Mouse (Mus musculus) T-cell, adult 2 months (primary cell): ENCODE data around the gene Klhdc8b.

Experiments
- DNase-seq: peaks from one replicate; pipeline ENCODE4 v3.0.0; 2022; ENCODE audit warnings: low spot score

Klhdc8b gene

DNA sequence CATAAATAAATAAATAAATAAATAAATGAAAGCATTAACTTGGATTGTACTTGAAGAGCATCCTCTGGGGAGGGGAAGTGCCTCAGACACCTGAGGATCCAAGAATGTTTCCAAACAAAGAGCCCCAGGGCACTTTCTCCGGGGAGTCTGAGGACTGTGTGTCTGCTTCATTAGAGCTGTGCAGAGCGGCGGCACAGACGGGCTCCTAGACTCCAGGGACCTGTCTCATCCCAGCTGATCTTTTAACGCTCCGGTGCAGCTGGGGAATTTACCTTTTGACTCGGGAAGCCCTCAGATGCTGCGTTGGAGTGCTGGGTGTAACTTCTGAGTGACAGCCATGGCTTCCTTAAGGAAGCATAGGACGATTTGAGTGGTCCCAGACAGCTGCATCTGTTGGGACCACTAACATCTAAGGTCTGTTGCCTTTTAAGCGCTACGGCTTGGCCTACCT, at the start of gene Klhdc8b:
Klhdc8b (minus strand) TSS at position 401 of the 451 bp plus-strand sequence.
- no peak for DNase-seq

DNA sequence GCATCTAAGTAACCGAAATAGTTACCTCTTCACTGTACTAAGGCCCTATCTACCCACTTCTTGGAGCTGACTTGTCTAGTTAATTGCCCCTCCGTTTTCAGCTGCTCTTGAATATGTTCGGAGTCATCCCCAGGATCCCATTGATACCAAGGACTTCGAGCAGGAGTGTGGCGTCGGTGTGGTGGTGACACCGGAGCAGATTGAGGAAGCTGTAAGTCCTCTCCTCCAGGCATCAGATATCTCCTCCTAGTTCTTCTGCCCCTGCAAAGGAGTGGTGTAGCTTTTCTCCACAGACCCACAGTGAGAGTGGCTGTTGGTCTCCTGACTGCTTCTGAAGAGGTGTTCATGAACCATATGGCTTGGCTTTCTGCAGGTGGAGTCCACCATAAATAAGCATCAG, 47.4 kb upstream of the Klhdc8b start:
- DNase-seq = no peak

DNA sequence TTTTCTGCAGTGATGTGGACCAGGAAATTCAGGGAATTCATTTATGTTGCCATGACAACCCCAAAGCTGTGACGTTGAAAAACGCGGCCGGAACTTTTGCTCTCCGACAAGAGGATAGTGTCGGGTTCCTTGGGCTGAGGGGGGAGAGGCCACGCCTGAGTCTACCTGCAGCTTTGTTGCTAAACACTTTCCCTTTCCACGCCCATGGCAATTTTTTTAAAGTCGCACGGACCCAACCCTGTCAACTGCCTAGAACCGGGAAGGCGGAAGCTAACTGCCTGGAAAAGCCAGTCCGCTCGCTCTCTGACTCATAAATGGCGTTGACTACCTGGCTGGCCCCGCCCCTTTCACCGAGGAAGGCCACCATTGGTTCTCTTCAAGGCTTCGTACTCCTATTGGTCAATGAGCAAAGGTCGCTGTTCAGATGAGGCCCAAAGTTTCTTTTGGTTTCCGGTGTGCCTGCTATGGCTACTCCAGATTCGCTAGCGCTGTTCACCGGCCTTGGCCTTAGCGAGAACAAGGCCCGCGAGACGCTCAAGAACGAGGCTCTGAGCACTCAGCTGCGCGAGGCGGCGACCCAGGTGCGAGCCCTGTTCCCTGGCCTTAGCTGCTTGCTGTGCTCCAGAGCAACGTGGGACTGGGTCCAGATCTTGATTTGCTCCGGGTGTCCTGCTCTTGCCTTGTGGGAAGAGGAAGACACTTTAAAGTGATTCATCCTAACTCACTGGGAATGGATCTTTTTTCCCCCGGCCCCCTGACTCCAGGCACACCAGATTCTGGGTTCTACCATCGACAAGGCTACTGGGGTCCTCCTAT, 46.4 kb upstream of the Klhdc8b start, which contains the start of gene Qars:
Qars (plus strand) TSS at position 88 of the 816 bp plus-strand sequence.
- peak; percentile 93 for DNase-seq

DNA sequence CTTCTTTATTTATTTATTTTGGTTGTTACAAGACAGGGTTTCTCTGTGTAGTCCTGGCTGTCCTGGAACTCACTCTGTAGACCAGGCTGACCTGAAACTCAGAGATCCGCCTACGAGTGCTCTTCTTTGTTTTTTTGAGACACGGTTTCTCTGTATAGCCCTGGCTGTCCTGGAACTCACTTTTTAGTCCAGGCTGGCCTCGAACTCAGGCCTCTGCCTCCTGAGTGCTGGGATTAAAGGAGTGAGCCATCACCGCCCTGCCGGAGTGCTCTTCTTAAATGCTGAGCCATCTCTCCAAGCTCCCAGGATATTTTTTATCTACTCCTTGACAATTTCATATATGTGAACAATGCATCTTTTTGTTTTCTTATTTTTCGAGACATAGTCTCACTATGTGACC, 45.5 kb upstream of the Klhdc8b start:
- DNase-seq = no peak

DNA sequence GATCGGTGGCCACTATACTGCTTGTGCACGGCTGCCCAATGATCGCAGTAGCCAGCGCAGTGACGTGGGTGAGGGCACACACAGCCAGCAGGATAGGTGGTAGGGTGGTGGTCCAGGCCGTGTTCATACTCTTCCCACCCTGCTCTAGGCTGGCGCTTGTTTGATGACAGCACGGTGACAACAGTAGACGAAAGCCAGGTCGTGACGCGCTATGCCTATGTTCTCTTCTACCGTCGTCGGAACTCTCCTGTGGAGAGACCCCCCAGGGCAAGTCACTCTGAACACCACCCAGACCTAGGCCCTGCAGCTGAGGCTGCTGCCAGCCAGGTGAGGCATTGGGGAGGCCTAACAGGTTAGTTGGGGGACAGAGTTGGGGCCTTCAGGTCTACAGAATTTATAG, 38.6 kb upstream of the Klhdc8b start:
- DNase-seq = no peak

DNA sequence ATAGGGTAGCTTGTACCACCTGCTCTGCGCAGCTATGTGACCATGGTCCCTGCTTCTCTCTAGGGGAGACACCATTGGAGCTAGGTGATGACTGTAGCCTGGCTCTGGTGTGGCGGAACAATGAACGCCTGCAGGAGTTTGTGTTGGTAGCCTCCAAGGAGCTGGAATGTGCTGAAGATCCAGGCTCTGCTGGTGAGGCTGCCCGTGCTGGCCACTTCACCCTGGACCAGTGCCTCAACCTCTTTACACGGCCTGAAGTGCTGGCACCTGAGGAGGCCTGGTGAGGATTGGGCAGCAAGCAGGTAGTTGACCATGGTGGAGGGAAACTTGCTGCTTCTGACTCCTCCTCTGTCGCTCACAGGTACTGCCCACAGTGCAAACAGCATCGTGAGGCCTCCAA, 37.9 kb upstream of the Klhdc8b start:
- no peak for DNase-seq

DNA sequence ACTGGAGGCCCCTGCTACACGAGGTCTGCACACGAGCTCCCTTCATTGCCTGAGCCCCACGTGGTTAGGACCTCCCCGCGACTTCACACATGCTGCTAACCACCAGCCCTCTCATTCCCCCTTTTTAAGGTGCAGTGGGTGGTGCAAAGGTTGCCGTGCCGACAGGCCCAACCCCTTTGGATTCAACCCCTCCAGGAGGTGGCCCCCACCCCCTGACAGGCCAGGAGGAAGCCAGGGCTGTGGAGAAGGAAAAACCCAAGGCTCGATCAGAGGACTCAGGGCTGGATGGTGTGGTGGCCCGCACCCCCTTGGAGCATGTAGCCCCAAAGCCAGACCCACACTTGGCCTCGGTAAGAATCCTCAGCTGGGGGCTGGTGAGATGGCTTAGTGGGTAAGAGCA, 33.5 kb upstream of the Klhdc8b start:
- DNase-seq = no peak

DNA sequence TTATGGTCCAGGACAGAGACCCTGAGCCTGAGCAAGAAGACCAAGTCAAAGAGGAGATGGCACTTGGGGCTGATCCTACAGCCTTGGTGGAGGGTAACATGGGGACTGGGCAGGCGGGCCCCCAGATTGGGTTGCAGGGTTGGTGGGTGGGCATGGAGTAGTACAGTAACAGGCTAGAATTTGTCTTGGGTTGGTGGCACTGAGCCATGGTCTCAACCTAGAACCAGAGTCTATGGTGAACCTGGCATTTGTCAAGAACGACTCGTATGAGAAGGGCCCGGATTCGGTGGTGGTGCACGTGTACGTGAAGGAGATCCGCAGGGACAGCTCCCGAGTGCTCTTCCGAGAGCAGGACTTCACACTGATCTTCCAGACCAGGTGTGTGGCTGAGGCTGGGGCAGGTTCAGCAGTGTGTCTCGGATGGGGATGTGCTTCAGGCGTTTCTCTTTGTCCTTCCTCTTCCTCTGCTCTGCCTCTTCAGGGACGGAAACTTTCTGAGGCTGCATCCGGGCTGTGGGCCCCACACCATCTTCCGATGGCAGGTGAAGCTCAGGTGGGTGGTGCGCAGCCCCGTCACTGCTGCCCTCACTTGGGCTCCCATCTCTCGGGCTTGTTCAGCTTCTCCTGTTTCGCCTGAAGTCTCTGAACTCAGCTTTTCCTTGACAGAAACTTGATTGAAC, 32.9 kb upstream of the Klhdc8b start:
- DNase-seq = no peak

DNA sequence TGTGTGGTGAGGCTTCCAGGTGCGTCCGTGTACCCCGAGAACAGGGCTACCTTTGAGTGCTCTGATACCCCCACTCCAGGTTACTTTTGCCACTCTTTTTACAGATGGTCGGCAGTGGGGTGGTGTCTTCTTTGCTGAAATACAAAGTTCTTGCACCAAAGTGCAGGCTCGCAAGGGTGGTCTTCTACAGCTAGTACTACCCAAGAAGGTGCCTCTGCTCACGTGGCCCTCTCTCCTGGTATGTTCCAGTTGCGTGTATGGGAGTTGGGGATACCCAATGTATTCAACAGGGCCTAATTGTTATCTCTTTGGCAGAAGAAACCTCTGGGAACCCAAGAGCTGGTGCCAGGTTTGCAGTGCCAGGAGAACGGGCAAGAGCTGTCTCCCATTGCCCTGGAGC, 31.9 kb upstream of the Klhdc8b start:
- DNase-seq = no peak

DNA sequence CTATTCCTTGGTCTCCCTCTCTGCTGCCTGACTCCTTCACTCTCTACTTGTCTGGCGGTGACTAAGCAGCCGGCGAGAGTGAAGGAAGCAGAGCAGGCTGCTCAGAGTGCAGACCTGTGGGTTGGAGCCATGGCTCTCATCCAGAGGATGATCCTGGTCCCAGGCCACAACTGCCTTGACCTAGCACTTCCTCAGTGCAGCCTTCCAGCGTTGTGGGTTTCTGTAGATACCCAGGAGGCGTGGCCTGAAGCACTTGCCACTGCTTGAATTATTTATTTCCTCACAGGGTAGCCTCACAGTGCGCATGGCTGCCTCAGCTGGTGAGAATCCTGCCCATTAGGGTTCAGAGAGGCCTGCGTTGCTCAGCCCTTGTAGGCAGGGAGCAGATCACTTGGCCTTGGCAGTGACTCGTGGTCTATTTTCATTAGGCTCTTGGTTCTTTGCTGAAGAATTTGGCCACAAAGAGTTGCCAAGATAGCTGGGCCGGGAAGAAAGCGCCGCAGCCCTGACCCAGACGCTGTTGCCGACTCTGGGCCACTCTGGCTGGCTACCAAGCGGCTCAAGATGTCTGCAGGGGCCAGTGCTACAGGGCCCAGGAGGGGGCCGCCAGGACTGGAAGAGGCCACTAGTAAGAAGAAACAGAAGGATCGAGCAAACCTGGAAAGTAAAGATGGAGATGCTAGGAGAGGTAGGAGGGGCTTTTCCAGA, 30.8 kb upstream of the Klhdc8b start:
- no peak for DNase-seq

DNA sequence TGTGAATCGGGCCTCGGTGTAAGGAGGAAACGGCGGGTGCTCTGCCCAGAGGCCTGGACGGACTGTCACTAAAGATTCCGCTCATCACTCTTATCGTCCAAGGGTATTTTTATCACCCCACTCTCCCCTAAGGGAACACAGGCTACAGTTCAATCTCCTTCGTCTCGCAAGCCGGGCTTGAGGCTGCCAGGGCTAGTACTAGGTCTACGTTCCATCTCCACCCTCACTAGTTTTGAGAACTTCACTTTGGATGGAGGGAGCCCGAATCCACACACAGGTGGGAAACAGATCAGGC, 29.9 kb upstream of the Klhdc8b start:
- DNase-seq = no peak

DNA sequence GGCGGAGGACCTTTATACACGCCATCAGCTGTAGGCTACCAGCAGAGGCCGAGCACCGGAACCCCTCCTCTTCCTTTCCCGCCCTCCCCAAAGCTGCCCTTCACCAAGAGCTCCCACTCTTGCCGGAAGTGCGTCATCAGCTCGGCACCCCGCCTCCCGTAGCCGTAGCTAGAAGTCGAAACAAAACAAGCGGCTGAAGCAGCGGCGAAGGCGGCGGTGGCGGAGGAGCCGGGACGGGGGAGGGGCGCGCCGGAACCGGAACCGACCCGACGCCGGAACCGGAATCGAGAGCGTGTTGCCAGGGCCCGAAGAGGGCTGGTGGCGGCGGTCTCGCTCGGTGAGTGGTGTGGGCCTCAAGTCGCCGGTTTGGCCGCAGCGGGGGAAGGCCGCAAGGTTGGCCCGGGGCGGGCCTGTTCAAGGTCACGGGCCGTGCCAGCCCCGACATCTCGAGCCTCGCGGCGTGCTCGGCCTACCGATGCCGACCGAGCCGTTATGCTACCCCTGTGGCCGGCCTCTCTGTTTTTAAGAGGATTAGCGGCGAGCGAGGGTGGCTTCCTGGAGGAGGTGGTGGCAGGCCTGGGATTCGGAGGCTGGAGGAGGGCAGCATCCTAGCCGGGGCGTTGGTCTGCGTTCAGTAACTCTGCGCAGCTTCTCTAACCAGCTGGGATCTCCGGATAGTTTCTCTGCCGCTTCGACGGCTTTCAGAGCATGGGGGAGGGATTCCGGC, 29.3 kb upstream of the Klhdc8b start, which contains the start of gene Usp19:
Usp19 (plus strand) TSS at position 44 of the 727 bp plus-strand sequence.
- peak; percentile 96 for DNase-seq

DNA sequence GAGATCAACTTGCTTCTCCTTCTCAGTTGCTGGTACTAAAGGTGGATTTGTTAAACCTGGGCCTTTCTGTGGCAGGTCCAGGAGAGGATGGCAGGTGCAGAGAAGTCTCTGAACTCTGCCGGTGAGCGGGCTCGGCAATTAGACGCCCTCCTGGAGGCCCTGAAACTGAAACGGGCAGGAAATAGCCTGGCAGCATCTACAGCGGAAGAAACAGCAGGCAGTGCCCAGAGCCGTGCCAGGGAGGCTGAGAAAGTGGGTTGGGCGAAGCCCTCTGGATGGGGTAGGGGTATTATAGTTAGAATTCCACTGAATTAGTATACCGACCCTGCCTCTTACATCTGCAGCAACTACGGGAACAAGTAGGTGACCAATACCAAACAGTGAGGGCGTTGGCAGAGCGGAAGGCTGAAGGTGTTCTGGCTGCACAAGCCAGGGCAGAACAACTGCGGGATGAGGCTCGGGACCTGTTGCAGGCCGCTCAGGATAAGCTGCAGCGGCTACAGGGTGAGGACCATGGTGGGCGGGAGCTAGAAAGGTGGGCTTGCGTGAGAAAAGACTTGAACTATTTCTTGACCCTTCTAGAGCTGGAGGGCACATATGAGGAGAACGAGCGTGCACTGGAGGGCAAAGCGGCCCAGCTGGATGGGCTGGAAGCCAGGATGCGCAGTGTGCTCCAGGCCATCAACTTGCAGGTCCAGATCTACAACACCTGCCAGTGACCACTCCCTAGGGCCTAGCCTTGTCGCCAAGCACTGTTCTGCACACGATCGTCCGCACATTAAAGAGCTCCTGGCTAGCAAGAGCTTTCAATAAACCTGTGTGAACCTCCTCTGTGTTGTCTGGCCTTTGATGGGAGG, 28.5 kb upstream of the Klhdc8b start:
- peak; percentile 23 for DNase-seq

DNA sequence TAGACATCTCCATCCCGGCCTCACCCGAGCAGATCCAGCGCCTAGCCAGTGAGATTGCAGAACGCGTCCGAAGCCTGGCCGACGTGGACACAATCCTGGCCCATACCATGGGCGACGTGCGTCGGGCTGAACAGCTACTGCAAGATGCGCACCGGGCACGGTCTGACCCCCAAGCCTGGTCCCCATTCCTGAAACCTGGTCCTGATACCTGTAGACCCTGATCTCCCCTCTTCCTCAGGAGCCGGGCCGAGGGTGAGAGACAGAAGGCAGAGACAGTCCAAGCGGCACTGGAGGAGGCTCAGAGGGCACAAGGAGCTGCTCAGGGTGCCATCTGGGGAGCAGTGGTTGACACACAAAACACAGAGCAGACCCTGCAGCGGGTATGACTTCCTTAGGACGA, 27.8 kb upstream of the Klhdc8b start:
- DNase-seq = no peak

DNA sequence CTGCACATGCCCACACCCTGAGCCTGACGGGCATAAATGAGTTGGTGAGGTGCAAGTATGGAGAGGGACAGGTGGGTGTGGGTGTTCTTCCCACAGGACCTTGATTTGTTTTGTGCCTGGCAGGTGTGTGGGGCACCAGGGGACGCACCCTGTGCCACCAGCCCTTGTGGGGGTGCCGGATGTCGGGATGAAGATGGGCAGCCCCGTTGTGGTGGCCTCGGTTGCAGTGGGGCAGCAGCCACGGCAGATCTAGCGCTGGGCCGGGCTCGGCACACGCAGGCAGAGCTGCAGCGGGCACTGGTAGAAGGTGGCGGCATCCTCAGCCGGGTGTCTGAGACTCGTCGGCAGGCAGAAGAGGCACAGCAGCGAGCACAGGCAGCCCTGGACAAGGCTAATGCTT, 27.0 kb upstream of the Klhdc8b start:
- DNase-seq = no peak

DNA sequence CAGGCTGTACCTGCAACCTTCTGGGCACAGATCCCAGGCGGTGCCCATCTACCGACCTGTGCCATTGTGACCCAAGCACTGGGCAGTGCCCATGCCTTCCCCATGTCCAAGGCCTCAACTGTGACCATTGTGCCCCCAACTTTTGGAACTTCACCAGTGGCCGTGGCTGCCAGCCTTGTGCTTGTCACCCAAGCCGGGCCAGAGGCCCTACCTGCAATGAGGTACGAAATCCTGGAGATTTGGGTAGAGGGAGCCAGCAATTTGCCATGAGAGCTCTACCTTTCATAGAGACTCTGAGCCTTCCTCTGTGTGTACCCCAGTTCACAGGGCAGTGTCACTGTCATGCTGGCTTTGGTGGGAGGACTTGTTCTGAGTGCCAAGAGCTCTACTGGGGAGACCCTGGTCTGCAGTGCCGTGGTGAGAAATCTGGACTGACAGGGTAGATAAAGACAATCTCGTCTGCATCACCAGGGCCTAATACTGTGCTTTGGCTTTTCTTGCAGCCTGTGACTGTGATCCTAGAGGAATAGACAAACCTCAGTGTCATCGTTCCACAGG, 25.7 kb upstream of the Klhdc8b start:
- no peak for DNase-seq

DNA sequence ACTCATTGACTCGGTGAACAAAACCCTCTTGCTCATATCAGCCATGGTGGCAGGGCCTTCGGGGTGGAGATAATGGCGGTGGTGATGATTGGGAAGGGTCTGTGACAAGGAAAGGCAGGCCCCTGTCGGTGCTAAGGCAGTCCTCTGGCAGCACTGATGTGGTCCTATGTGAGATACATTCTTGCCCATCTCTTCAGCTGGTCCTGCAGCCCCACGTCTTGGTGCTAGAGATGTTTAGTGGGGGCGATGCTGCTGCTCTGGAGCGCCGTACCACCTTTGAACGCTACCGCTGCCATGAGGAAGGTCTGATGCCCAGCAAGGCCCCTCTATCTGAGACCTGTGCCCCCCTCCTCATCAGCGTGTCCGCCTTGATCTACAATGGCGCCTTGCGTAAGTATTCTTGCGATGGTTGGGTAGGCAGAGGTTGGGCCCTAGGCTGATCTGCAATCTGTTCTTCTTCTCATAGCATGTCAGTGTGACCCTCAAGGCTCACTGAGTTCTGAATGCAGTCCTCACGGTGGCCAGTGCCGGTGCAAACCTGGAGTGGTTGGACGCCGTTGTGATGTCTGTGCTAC, 24.0 kb upstream of the Klhdc8b start:
- DNase-seq = no peak

DNA sequence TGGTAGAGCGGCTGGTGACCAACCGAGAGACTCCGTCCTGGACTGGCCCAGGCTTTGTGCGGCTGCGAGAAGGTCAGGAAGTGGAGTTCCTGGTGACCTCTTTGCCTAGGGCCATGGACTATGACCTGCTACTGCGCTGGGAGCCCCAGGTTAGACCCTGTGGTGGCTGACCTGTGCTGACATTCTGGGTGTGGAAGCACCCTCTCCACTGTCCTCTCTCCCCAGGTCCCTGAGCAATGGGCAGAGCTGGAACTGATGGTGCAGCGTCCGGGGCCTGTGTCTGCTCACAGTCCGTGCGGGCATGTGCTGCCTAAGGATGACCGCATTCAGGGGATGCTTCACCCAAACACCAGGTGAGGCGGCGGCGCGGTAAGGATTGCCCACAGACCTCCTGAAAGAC, 22.6 kb upstream of the Klhdc8b start:
- no peak for DNase-seq

DNA sequence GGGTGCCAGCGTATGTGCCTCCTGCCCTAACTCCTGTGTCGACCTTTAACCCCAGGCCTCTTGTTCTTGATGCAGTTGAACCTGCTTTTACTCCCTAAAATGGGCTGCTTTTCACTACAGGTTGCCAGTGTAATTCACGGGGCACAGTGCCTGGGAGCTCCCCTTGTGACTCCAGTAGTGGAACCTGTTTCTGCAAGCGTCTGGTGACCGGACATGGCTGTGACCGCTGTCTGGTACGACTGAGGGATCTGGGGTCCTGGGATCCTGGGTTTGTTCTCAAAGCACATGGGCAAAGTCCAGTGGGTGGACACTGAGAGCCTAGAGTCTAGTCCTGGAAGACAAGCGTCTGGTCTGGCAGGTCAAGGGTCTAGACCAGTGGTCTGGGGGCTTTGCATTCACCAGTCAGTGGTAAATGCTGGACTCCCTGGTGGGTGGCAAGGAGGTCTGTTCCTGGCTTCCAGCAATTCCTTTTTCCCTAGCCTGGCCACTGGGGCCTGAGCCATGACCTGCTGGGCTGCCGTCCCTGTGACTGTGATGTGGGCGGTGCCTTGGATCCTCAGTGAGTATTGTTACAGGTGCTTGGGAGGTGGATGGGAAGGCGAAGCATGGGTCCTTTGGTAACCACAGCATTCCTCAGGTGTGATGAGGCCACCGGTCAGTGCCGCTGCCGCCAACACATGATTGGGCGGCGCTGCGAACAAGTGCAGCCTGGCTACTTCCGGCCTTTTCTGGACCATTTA, 21.8 kb upstream of the Klhdc8b start:
- no peak for DNase-seq
